Mouse (Mus musculus) ES-E14 (cell line): ENCODE data around the gene Hist2h2be.

Experiments
- CHD2 ChIP-seq: IDR thresholded peaks from 2 replicates; pipeline ENCODE4 v1.6.1; 2014; ENCODE audit warnings: mild to moderate bottlenecking, low read depth, low read length, inconsistent platforms
- HCFC1 ChIP-seq: IDR thresholded peaks from 2 replicates; pipeline ENCODE4 v1.6.1; 2012; ENCODE audit warnings: low read length, inconsistent platforms, borderline replicate concordance; ENCODE audit not compliant: insufficient read depth
- MAFK ChIP-seq: IDR thresholded peaks from 2 replicates; pipeline ENCODE4 v1.6.1; 2014; ENCODE audit warnings: mild to moderate bottlenecking, low read depth, low read length, inconsistent platforms; ENCODE audit not compliant: insufficient read depth
- ZC3H11A ChIP-seq: IDR thresholded peaks from 2 replicates; pipeline ENCODE4 v1.6.1; 2012; ENCODE audit warnings: low read depth, mild to moderate bottlenecking, inconsistent platforms, low read length, borderline replicate concordance
- ZNF384 ChIP-seq: IDR thresholded peaks from 2 replicates; pipeline ENCODE4 v1.6.1; 2012; ENCODE audit warnings: low read depth, low read length, inconsistent platforms

DNA sequence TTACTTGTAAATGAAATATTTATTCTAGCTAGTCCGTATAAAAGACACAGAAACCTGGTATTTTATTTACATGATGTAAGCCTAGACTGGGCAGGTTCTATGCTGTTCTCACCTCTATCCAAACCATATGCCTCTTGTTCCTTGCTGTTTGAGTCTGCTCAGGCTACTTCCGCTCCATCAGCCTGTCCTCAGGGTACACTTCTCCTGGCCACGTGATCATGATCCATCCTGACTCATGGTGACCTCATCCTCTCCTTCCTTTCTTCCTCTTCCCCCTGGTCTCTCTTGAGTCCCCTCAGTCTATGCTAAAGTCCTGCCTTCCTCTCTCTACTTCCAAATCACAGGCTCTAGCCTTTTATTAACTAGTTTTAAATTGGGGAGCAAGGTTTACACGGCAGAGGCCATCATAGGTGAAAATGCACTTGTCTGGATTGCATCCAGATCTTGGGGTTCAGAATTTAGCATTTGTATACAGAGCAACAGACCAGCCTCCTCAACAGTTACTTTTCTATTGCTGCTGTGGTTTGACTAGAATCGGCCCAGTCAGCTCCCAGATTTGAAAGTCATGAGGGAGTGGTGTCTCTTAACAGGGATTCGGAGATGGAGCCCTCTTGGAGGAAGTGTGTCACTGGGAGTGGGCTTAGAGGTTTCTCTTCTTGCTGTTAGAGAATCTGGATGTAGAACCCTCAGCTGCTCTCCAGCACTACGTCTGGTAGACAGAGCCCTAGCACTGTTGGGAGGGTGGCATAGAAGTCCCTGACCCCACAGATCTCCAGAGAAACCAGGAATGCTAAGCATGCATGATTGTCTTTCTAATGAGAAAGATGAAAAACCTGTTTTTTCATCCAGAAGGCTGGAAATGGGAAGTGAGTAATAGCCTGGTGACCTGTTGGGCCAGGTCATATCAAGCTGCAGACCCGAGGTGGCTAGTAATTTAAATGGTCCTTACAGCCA is 6.1 kb downstream of the Hist2h2be start:
- TF ChIP-seq CHD2 (no peak), ZNF384 (no peak), ZC3H11A (no peak), HCFC1 (no peak), MAFK (no peak; the same call in 1 of the 2 replicates)
